Mouse (Mus musculus) hindbrain, embryonic 13.5 days (tissue): Measurements from ENCODE around the gene March5. TPM values are rescaled to one million over a fixed set of nuclear protein-coding genes. Genes with fewer than 3 reads are reported as not detected.
A peak's percentile ranks its signal among the peaks of the same experiment; 100 is the strongest.

ENCODE experiments used
- ATAC-seq: fragments of 200-750 bp; cut with Nextera tagmentation; 2 replicates; pipeline ENCODE4 v1.8.0; 2017; ENCODE audit warnings: moderate TSS enrichment; ENCODE audit not compliant: low FRiP score
- H3K27ac ChIP-seq: fragments of 300-500 bp; sonication (generic); 2 replicates; pipeline ENCODE4 v1.5.1; 2015; ENCODE audit warnings: inconsistent platforms, mild to moderate bottlenecking, moderate library complexity
- H3K27me3 ChIP-seq: fragments of 300-500 bp; sonication (generic); 2 replicates; pipeline ENCODE4 v1.6.1; 2015; ENCODE audit warnings: mild to moderate bottlenecking, inconsistent platforms
- H3K36me3 ChIP-seq: fragments of 300-500 bp; sonication (generic); 2 replicates; pipeline ENCODE4 v1.6.1; 2015; ENCODE audit warnings: mild to moderate bottlenecking, inconsistent platforms
- H3K4me1 ChIP-seq: fragments of 300-500 bp; sonication (generic); replicated peaks from 2 replicates; pipeline ENCODE4 v1.6.1; 2015; ENCODE audit warnings: inconsistent platforms
- H3K4me2 ChIP-seq: fragments of 300-500 bp; sonication (generic); 2 replicates; pipeline ENCODE4 v1.6.1; 2015; ENCODE audit warnings: inconsistent platforms, mild to moderate bottlenecking, moderate library complexity
- H3K4me3 ChIP-seq: fragments of 300-500 bp; sonication (generic); 2 replicates; pipeline ENCODE4 v1.5.1; 2015; ENCODE audit warnings: mild to moderate bottlenecking, inconsistent platforms
- H3K9ac ChIP-seq: fragments of 300-500 bp; sonication (generic); 2 replicates; pipeline ENCODE4 v1.6.1; 2015; ENCODE audit warnings: mild to moderate bottlenecking, inconsistent platforms
- H3K9me3 ChIP-seq: fragments of 300-500 bp; sonication (generic); 2 replicates; pipeline ENCODE4 v1.6.1; 2016; ENCODE audit warnings: inconsistent platforms
- WGBS: fragments of 180-500 bp; shearing (Covaris S2); methylation state at CpG from one replicate; pipeline ENCODE4 v1.1.7; 2015; 5-methylcytosine and 5-hydroxymethylcytosine counted together
- polyA plus RNA-seq: library from polyadenylated mRNA; unstranded; fragments of >200 nt; fragmentation: Nextera tagmentation; extraction: Ambion mirVana; gene quantifications from 2 replicates; pipeline ENCODE4 v1.2.1, GENCODE M21; 2015

Gene March5
- 114 and 117 TPM in 2 replicates for polyA plus RNA-seq

DNA sequence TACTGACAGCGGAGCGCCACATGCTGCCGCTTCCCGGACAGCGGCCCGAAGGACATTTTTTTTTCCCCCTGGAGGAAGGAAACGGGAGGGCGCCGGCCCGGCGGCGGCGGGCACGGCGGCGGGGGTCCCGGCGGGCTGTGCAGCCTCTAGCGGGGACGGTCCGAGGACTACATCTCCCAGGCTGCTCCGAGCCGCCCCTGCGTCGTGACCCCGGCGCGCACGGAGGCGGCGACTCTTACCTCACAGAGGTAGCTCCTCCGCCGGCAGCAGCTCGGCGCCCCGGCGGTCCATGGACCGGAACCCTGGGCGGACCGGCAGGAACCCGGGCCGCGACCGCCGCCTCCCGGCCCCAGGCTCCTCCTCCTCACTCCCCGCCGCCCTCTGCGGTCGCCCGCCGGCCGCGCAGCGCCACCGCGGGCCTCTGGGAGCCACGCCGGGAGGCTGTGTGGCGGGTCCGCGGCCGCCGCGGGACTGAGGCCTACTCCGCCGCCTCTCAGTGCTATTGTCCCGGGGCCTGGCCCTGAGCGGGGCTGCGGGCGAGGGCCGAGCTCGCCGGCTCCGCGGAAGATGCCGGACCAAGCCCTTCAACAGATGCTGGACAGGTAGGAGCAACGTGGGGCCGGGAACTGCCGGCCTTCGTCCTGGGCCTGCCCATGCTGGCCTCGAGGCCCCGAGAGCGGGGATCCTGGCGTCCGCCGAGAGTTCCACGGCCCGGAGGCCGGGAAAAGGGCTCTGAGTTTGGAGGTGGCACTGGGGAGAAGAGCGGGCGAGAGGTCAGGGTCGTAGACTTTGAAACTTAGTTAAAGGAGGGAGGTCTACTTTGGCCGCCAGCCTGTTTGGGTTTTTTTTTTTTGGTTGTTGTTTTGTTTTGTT is at the start of gene March5:
March5 (plus strand) TSS at position 241 of the 873 bp plus-strand sequence.
- H3K27ac ChIP-seq, result peak within 1 kb of the TSS; percentile 91
- WGBS, result under 1% methylated on average over 74 of the region's 94 CpGs
- peaks cover 18% of the 10 kb centered on the region for H3K4me1 ChIP-seq
- peak; percentile 99 for ATAC-seq
- H3K4me2 ChIP-seq, result peak within 1 kb of the TSS; percentile 84
- H3K27me3 ChIP-seq, result no peaks in the 10 kb centered on the region
- H3K36me3 ChIP-seq, result peaks cover 22% of the 10 kb centered on the region
- peak within 1 kb of the TSS; percentile 99 for H3K9ac ChIP-seq
- no peaks in the 10 kb centered on the region for H3K9me3 ChIP-seq
- peak within 1 kb of the TSS; percentile 100 for H3K4me3 ChIP-seq

GRCm38 (mm10) chr19:37172096-37172495 is 35.2 kb upstream of the March5 start:
- WGBS, result 48% methylated on average over 1 of the region's 1 CpGs
- H3K9ac ChIP-seq, result peak overlapping the region; percentile 93
- ATAC-seq, result no peak

GRCm38 (mm10) chr19:37172566-37173130 is 34.7 kb upstream of the March5 start:
- ATAC-seq, result no peak
- Histone ChIP-seq H3K36me3 (peaks cover 7% of the 10 kb centered on the region; the same call in 1 of the 2 replicates), H3K4me1 (peaks cover 42% of the 10 kb centered on the region), H3K4me2 (peak overlapping the region; percentile 97), H3K27ac (no peak overlapping the region), H3K9ac (peak overlapping the region; percentile 93), H3K4me3 (peak overlapping the region; percentile 78), H3K9me3 (no peaks in the 10 kb centered on the region), H3K27me3 (peaks cover 8% of the 10 kb centered on the region; the same call in 1 of the 2 replicates)
- 78% methylated on average over 11 of the region's 11 CpGs for WGBS

More at GRCm38 (mm10) chr19:37172096-37172495, 35.2 kb upstream of the March5 start:
- peak overlapping the region; percentile 97 for H3K4me2 ChIP-seq
- H3K27ac ChIP-seq, result no peak overlapping the region
- peaks cover 7% of the 10 kb centered on the region; the same call in 1 of the 2 replicates for H3K36me3 ChIP-seq
- H3K4me3 ChIP-seq, result peak overlapping the region; percentile 78
- H3K27me3 ChIP-seq, result peaks cover 8% of the 10 kb centered on the region; the same call in 1 of the 2 replicates
- no peaks in the 10 kb centered on the region for H3K9me3 ChIP-seq
- H3K4me1 ChIP-seq, result peaks cover 41% of the 10 kb centered on the region

DNA sequence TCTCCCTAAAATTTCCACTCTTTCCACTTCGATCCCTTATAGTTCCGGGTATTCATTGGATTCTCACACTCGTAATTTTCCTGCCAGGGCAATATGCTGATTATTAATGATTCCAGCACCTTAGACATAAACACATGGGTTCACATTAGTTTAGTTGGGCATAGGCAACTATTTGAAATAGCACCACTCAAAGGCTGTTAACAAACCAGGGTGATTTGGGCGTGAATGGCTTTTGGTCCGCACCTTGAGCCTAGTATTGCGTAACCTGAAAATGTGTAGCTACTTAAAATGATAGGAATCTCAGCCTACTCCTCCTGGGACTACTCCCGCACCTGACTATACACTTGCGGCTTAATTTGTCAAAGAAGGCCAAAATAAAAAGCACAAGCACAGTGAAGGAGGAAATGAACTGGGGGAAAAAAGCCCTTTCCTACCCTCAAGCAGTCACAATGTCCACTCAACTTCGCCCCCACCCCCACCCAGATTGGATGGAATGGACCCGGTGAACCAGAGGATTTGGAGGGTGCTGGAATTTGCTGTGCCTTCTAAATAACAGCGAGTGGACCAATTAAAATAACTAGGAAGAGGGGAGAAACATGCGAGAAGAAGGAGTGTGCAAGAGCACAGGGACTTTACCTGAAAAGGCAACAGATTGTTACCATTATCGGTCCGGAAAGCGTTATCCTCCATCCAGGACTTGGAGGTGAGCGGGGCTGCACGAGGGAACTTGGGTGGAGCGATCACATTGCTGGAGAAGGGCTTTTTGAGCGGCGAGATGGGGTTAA is 33.8 kb upstream of the March5 start:
- H3K27ac ChIP-seq, result peak overlapping the region; percentile 93; the same call in 1 of the 2 replicates
- peak overlapping the region; percentile 97 for H3K4me2 ChIP-seq
- H3K4me1 ChIP-seq, result peaks cover 46% of the 10 kb centered on the region
- ATAC-seq, result no peak
- H3K4me3 ChIP-seq, result peak overlapping the region; percentile 78
- peaks cover 7% of the 10 kb centered on the region; the same call in 1 of the 2 replicates for H3K36me3 ChIP-seq
- H3K27me3 ChIP-seq, result peaks cover 8% of the 10 kb centered on the region; the same call in 1 of the 2 replicates
- WGBS, result 27% methylated on average over 20 of the region's 20 CpGs
- H3K9ac ChIP-seq, result peak overlapping the region; percentile 93
- H3K9me3 ChIP-seq, result no peaks in the 10 kb centered on the region

DNA sequence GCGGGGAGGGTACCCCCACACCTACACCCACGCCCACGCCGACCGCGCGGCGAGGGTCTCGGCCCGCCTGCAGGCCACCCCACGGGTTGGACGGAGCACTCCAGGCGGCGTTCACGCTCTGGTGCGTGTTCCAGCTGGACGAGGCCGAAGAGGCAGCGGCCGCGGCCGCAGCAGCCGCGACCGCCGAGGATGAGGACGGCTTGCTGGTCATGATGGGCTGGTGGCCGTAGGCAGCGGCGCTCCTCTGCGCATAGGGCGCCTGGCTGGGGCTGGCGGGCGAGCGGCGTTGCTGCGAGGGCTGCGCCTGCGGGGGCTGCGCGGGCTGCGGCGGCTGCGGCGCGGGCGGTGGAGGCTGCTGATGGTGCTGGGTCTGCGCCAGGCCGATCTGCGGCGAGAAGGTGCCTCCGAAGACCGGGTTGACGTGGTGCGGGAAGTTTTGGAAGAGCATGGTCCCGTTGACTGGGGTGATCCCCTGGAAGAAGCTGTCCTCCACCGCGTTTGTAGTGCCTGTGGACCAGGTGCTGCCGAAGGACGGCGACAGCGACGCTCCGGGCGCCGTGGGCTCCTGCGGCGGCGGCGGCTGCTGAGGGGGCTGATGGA is 33.1 kb upstream of the March5 start:
- Histone ChIP-seq H3K9me3 (no peaks in the 10 kb centered on the region), H3K4me1 (peaks cover 48% of the 10 kb centered on the region), H3K9ac (peak overlapping the region; percentile 93), H3K27ac (peak overlapping the region; percentile 93), H3K4me3 (peak overlapping the region; percentile 78), H3K27me3 (peaks cover 8% of the 10 kb centered on the region; the same call in 1 of the 2 replicates), H3K4me2 (peak overlapping the region; percentile 97), H3K36me3 (peaks cover 7% of the 10 kb centered on the region; the same call in 1 of the 2 replicates)
- 1% methylated on average over 70 of the region's 70 CpGs for WGBS
- ATAC-seq, result peak; percentile 71

DNA sequence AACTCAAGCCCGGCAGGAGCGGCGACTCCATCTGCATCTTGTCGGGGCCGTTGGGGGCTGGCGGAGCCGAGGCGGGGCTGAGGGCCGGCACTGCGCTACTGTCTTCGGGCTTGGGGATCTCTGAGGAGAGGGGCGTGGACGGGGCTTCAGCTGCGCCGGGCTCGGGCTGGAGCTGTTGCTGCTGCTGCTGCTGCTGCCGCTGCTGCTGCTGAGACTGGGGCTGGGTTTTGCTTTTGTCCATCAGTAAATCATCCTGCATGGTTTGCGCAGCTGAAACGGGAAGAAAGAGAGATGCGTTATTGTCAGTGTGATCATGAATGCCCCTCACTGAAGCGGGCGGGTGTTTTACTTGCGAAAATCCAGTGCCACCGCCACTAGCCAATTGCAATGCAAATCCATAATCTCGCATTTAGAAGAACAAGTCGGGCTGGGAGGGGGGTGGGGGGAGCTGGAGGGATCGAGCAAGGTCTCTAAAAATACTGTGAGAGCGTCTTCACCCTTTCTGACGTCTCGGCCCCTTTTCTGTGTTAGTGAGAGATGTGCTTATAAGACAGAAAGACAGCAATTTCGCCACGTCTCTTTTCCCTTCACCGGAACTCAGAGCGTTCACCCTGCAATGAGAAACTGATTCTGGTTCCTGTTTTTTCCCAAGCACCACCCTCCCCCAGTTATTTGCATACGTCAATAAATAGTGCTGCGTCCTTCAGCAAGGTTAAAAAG is 32.5 kb upstream of the March5 start:
- Histone ChIP-seq H3K36me3 (peaks cover 7% of the 10 kb centered on the region; the same call in 1 of the 2 replicates), H3K4me1 (peaks cover 48% of the 10 kb centered on the region)
- WGBS, result under 1% methylated on average over 36 of the region's 36 CpGs

GRCm38 (mm10) chr19:37175436-37175805 is 31.9 kb upstream of the March5 start:
- Histone ChIP-seq H3K27me3 (peaks cover 8% of the 10 kb centered on the region; the same call in 1 of the 2 replicates), H3K4me2 (peak overlapping the region; percentile 97), H3K4me1 (peaks cover 48% of the 10 kb centered on the region), H3K9ac (peak overlapping the region; percentile 93), H3K36me3 (peaks cover 5% of the 10 kb centered on the region; the same call in 1 of the 2 replicates), H3K4me3 (peak overlapping the region; percentile 78), H3K9me3 (no peaks in the 10 kb centered on the region), H3K27ac (peak overlapping the region; percentile 93)
- no peak for ATAC-seq
- 1% methylated on average over 12 of the region's 12 CpGs for WGBS

More for the DNA sequence above, 32.5 kb upstream of the March5 start:
- Histone ChIP-seq H3K9me3 (no peaks in the 10 kb centered on the region), H3K27me3 (peaks cover 8% of the 10 kb centered on the region; the same call in 1 of the 2 replicates), H3K27ac (peak overlapping the region; percentile 93), H3K4me3 (peak overlapping the region; percentile 78), H3K9ac (peak overlapping the region; percentile 93), H3K4me2 (peak overlapping the region; percentile 97)
- ATAC-seq, result peak; percentile 75

DNA sequence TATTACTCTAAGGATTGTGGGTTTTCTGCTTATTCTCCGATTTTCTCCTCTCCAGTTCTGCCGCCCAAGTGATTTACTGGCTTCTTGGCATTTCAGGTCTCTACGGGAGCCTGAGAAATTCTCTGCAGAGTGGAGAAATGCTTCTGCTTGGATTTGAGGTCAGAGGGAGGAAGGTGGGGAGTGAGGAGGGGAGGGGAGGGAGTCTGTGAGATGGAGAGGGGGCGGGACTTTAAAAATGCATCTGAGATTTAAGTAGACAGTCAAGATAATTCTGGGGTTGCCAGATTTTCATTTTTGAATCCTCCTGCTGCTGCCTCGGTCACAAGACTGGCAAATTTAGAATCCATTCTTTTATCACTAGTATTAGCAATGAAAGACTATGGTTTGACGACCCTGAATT is 31.4 kb upstream of the March5 start:
- Histone ChIP-seq H3K9ac (peak overlapping the region; percentile 93), H3K4me3 (peak overlapping the region; percentile 78), H3K9me3 (no peaks in the 10 kb centered on the region), H3K4me2 (peak overlapping the region; percentile 97), H3K27ac (peak overlapping the region; percentile 93), H3K27me3 (peaks cover 8% of the 10 kb centered on the region; the same call in 1 of the 2 replicates), H3K36me3 (no peaks in the 10 kb centered on the region), H3K4me1 (peaks cover 48% of the 10 kb centered on the region)
- ATAC-seq, result no peak
- WGBS, result 9% methylated on average over 6 of the region's 6 CpGs

DNA sequence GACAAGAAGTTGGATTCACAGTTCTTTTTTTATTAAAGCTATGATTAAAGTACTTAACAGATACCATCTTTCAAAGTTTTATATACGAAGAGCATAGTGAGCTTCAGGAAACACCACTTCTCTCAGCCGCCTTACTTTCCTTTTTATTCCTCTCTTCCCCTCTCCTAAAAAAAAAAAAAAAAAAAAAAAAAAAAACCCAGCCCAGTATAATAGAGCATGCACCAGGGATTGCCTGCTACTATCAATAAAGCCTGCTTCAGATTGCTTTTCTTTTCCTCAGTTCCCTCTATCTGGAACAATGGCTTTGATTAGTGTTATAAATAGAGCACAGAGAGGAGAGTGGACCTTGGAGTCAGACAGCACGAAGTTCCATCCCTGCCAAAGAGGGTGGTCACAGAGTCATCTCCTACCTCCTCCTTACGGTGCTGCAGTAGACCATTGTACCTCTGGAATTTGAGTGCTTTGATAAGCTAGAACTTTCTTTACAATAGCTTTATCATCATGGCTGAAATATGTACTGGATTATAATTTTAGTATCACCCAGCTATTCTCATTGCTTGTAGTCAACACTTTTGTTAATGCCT is 30.4 kb upstream of the March5 start:
- Histone ChIP-seq H3K27ac (no peak overlapping the region), H3K4me2 (peak overlapping the region; percentile 97), H3K4me1 (peaks cover 43% of the 10 kb centered on the region), H3K36me3 (no peaks in the 10 kb centered on the region), H3K9ac (peak overlapping the region; percentile 64), H3K9me3 (no peaks in the 10 kb centered on the region), H3K27me3 (peaks cover 8% of the 10 kb centered on the region; the same call in 1 of the 2 replicates), H3K4me3 (peak overlapping the region; percentile 43)
- ATAC-seq, result no peak
- 33% methylated on average over 4 of the region's 4 CpGs for WGBS

DNA sequence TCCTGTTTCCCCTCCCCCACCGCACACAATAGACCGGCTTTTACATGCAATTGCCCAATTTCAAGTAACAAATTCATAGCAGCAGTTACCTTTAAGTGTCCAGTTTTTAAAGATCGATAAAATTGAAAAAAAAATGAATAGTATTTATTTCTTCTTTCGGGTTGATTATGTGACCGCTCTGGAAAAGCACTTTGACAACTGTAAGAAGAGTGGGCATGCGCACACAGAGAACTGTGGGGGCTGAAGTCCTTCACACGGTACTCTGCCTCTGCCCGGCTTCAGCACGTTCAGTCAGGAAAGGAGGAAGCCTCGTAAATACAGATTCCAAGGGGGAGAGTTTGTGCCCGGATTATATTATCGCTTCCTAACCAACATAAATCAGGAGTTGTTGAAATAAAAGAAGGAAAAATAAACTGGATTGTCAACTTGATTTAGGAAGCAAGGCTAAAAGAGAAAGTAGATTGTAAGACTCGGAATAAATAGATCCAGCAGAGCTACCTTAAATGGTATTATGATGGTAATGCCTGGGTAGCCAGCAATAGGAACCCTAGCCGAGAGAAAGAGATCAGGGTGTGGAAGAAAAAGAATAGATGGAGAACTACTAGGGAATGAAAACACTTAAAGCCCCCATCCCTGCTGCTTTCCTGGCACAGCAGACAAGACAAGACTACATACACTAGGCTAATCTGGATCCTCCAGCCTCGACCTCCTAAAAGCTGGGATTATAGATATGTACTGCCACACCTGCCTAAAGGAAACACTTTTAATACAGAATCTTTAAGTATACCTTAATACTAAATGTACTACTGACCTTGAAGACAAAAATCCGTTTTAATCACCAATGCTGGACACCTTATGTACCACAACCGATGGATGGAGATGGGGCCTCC is 29.3 kb upstream of the March5 start:
- Histone ChIP-seq H3K4me2 (peak overlapping the region; percentile 51), H3K4me1 (peaks cover 32% of the 10 kb centered on the region), H3K27me3 (peaks cover under 1% of the 10 kb centered on the region; the same call in 1 of the 2 replicates), H3K27ac (peak overlapping the region; percentile 86), H3K36me3 (no peaks in the 10 kb centered on the region), H3K4me3 (peak overlapping the region; percentile 44), H3K9ac (peak overlapping the region; percentile 46; the same call in 1 of the 2 replicates), H3K9me3 (no peaks in the 10 kb centered on the region)
- ATAC-seq, result peak; percentile 81
- 14% methylated on average over 17 of the region's 17 CpGs for WGBS
